Mouse (Mus musculus) erythroblast, embryonic 14.5 days (primary cell): Measurements from ENCODE around the gene Copg2.

Experiments used
- GATA1 ChIP-seq: IDR thresholded peaks from 2 replicates; pipeline ENCODE4 v1.6.1; 2012; ENCODE audit warnings: low read length, inconsistent platforms, mixed read lengths
- TAL1 ChIP-seq: IDR thresholded peaks from 3 replicates; pipeline ENCODE4 v1.6.1; 2012; ENCODE audit warnings: low read length, inconsistent platforms, mixed read lengths

- no peak for TF ChIP-seq TAL1
- no peak for TF ChIP-seq GATA1
These were observed 148.2 kb downstream of the Copg2 start for GRCm38 (mm10) chr6:30748358-30748910.
